Mouse (Mus musculus): Measurements from ENCODE around the gene Esrrg. TPM values are rescaled to one million over a fixed set of nuclear protein-coding genes. Genes with fewer than 3 reads are reported as not detected.

The Esrrg gene
- polyA plus RNA-seq (2014; fragmentation: Illumina TruSeq; extraction: RNeasy Lipid Tissue Mini Kit (QIAGEN cat#74804)), result 4.6 TPM

GRCm38 (mm10) chr1:187608261-187608921, at the start of gene Esrrg:
Gene Esrrg (plus strand): TSS chr1:187608791.

GRCm38 (mm10) chr1:188261903-188262682, 653.5 kb downstream of the Esrrg start, which contains the start of gene Ush2a:
Gene Ush2a (plus strand): TSS chr1:188262023.

